Mouse (Mus musculus) forebrain, embryonic 13.5 days (tissue): ENCODE measurements around the gene Iqsec3. TPM values are rescaled to one million over a fixed set of nuclear protein-coding genes. Genes with fewer than 3 reads are reported as not detected.

Experiments used
- ATAC-seq: fragments of 200-750 bp; cut with Nextera tagmentation; 2 replicates; pipeline ENCODE4 v1.8.0; 2017
- H3K27ac ChIP-seq: fragments of 300-500 bp; sonication (generic); 2 replicates; pipeline ENCODE4 v1.5.1; 2015; ENCODE audit warnings: inconsistent platforms, mild to moderate bottlenecking, moderate library complexity
- H3K27me3 ChIP-seq: fragments of 300-500 bp; sonication (generic); 2 replicates; pipeline ENCODE4 v1.6.1; 2015; ENCODE audit warnings: mild to moderate bottlenecking, inconsistent platforms
- H3K36me3 ChIP-seq: fragments of 300-500 bp; sonication (generic); 2 replicates; pipeline ENCODE4 v1.6.1; 2015; ENCODE audit warnings: mild to moderate bottlenecking, inconsistent platforms; ENCODE audit not compliant: poor library complexity, severe bottlenecking
- H3K4me1 ChIP-seq: fragments of 300-500 bp; sonication (generic); 2 replicates; pipeline ENCODE4 v1.6.1; 2015; ENCODE audit warnings: inconsistent platforms
- H3K4me2 ChIP-seq: fragments of 300-500 bp; sonication (generic); 2 replicates; pipeline ENCODE4 v1.6.1; 2015; ENCODE audit warnings: inconsistent platforms, mild to moderate bottlenecking, moderate library complexity
- H3K4me3 ChIP-seq: fragments of 300-500 bp; sonication (generic); 2 replicates; pipeline ENCODE4 v1.5.1; 2015; ENCODE audit warnings: mild to moderate bottlenecking, inconsistent platforms
- H3K9ac ChIP-seq: fragments of 300-500 bp; sonication (generic); 2 replicates; pipeline ENCODE4 v1.6.1; 2015; ENCODE audit warnings: mild to moderate bottlenecking, inconsistent platforms
- H3K9me3 ChIP-seq: fragments of 300-500 bp; sonication (generic); replicated peaks from 2 replicates; pipeline ENCODE4 v1.6.1; 2016; ENCODE audit warnings: inconsistent platforms
- WGBS: fragments of 180-500 bp; shearing (Covaris S2); methylation state at CpG from one replicate; pipeline ENCODE4 v1.1.7; 2015; 5-methylcytosine and 5-hydroxymethylcytosine counted together
- polyA plus RNA-seq: library from polyadenylated mRNA; unstranded; fragments of >200 nt; fragmentation: Nextera tagmentation; extraction: Ambion mirVana; gene quantifications from 2 replicates; pipeline ENCODE4 v1.2.1, GENCODE M21; 2015

The Iqsec3 gene
- polyA plus RNA-seq, 1 experiment from 2014 or later, result 2.7 TPM

GRCm38 (mm10) chr6:121498819-121499535 lies 25.5 kb upstream of the Iqsec3 start:
- ATAC-seq, result peak; percentile 73
- no peaks in the 10 kb centered on the region for H3K36me3 ChIP-seq
- H3K9me3 ChIP-seq, result no peaks in the 10 kb centered on the region
- WGBS, result 18% methylated on average over 9 of the region's 9 CpGs
- H3K4me2 ChIP-seq, result no peak overlapping the region
- H3K4me3 ChIP-seq, result no peak overlapping the region
- H3K9ac ChIP-seq, result no peak overlapping the region
- no peaks in the 10 kb centered on the region for H3K27me3 ChIP-seq
- H3K4me1 ChIP-seq, result peaks cover 14% of the 10 kb centered on the region
- H3K27ac ChIP-seq, result no peak overlapping the region

DNA sequence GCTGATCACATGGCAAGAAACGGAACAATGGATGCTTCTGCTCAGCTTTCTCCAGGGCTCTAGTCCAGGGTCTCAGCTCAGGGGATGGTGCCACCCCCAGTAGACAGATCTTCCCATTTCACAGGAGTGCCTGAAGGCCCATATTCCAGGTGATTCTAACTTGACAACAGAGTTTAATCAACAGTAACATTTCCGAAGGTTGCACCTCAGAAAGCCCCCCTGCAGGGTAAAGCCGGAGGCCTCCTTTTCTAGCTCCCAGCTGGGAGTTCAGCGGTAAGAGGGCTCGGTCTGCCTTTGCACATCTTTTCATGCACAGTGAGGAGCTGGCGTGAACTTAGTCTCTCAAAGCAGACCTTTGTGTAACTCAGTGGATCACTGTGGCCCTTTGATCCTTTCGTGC lies 22.1 kb upstream of the Iqsec3 start:
- ATAC-seq, result no peak
- H3K27ac ChIP-seq, result no peak overlapping the region
- no peaks in the 10 kb centered on the region for H3K36me3 ChIP-seq
- 19% methylated on average over 7 of the region's 7 CpGs for WGBS
- H3K9ac ChIP-seq, result no peak overlapping the region
- no peak overlapping the region for H3K4me2 ChIP-seq
- no peak overlapping the region for H3K4me3 ChIP-seq
- no peaks in the 10 kb centered on the region for H3K27me3 ChIP-seq
- peaks cover 14% of the 10 kb centered on the region for H3K4me1 ChIP-seq
- no peaks in the 10 kb centered on the region for H3K9me3 ChIP-seq

- H3K4me2 ChIP-seq, result no peak overlapping the region
- WGBS, result 100% methylated on average over 1 of the region's 1 CpGs
- H3K4me1 ChIP-seq, result peaks cover 14% of the 10 kb centered on the region
Observed at GRCm38 (mm10) chr6:121495026-121495425, 21.5 kb upstream of the Iqsec3 start.

DNA sequence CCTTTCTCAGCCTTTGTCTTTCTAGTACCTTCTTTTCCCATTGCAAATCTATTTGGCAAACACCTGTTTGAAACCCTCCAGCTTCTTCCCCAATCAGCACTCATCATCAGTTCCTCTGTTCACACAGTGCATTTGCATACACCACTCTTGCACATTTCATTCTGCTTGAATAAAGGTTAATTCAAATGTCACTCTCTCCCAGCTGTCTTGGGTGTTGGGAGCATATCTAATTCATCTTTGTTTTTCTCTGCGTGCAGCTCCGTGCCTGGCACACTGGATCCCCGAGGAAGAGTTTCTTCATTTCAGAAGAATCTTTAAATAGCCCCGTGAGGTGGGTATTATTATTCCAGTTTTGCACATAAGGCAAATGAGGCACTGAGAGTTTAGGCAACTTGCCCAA lies 20.8 kb upstream of the Iqsec3 start:
- 37% methylated on average over 4 of the region's 4 CpGs for WGBS
- no peak overlapping the region for H3K27ac ChIP-seq
- ATAC-seq, result peak; percentile 57; the same call in 1 of the 2 replicates

More at GRCm38 (mm10) chr6:121495026-121495425, 21.5 kb upstream of the Iqsec3 start:
- Histone ChIP-seq H3K27me3 (no peaks in the 10 kb centered on the region), H3K27ac (no peak overlapping the region), H3K4me3 (no peak overlapping the region), H3K9me3 (no peaks in the 10 kb centered on the region), H3K36me3 (no peaks in the 10 kb centered on the region), H3K9ac (no peak overlapping the region)
- no peak for ATAC-seq

DNA sequence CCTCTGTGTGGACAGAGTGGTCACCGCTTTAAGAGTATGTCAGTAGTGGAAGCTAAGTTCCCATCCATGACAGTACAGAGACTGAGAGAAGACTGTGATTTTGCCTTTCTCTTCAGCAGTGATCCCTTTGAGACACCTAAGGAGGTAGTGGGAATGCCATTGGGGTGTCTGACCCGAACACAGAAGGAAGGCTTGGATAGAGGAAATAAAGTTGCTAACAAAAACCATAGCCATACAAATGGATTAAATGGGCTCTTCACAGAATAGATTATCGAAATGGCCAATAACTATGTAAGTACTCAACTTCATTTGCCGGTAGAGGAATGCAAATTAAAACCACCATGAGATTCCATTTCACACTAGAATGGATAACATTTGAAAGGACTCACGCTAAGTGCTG lies 17.9 kb upstream of the Iqsec3 start:
- no peaks in the 10 kb centered on the region for H3K27me3 ChIP-seq
- H3K36me3 ChIP-seq, result no peaks in the 10 kb centered on the region
- H3K9ac ChIP-seq, result no peak overlapping the region
- WGBS, result 69% methylated on average over 5 of the region's 5 CpGs
- H3K4me1 ChIP-seq, result peaks cover 9% of the 10 kb centered on the region; the same call in 1 of the 2 replicates
- H3K27ac ChIP-seq, result no peak overlapping the region
- H3K9me3 ChIP-seq, result no peaks in the 10 kb centered on the region
- H3K4me3 ChIP-seq, result no peak overlapping the region
- no peak overlapping the region for H3K4me2 ChIP-seq
- no peak for ATAC-seq

More for the DNA sequence above, 20.8 kb upstream of the Iqsec3 start:
- Histone ChIP-seq H3K4me3 (no peak overlapping the region), H3K4me1 (peaks cover 14% of the 10 kb centered on the region), H3K4me2 (no peak overlapping the region), H3K27me3 (no peaks in the 10 kb centered on the region), H3K9ac (no peak overlapping the region), H3K36me3 (no peaks in the 10 kb centered on the region), H3K9me3 (no peaks in the 10 kb centered on the region)

DNA sequence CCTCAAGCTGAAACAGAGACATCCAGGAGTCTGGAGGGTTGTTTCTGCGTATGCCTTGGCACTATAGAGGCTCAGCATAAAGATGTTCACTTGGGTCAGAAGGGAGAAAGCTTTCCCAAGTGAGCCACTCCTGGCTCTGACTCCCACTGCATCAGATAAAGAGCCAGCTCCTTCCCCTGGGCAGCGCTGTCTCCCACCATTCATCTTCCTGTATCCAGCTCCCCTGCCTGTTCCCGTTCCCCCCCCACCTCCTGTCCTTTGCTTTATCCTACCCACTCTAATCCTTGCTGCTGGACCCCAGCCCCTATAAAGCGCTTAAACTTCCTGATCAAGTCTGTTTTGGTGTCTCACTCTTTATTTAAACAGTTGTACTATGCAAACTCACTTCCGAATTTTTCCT lies 1.2 kb downstream of the Iqsec3 start:
- Histone ChIP-seq H3K27me3 (peaks cover 16% of the 10 kb centered on the region; the same call in 1 of the 2 replicates), H3K9me3 (no peaks in the 10 kb centered on the region), H3K4me1 (peaks cover 22% of the 10 kb centered on the region), H3K4me2 (peak overlapping the region; percentile 69), H3K4me3 (peak overlapping the region; percentile 55), H3K36me3 (no peaks in the 10 kb centered on the region), H3K9ac (no peak overlapping the region; the same call in 1 of the 2 replicates), H3K27ac (no peak overlapping the region)
- 28% methylated on average over 5 of the region's 5 CpGs for WGBS
- ATAC-seq, result no peak

DNA sequence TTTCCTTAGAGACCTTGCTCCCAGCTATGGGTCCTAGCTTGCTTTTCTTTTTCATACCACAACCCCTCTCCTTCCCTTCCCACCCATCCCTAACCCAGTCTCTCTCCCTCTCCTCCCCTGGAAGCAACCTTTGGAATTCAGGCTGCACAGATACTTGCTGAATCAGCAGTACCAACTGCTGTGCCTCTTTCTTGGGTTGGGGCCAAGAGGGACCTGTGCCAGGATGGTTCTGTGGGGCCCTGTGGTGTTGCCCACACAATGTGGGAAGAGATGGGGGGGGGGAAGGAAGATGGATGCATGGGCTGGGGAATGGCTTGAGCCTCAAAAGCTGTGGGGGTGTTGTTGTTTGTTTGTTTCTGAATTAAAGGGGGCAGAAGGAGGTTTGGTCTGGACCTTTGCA lies 5.2 kb downstream of the Iqsec3 start:
- no peak overlapping the region for H3K4me2 ChIP-seq
- ATAC-seq, result no peak
- H3K27me3 ChIP-seq, result no peaks in the 10 kb centered on the region
- no peaks in the 10 kb centered on the region for H3K9me3 ChIP-seq
- H3K4me1 ChIP-seq, result peaks cover 18% of the 10 kb centered on the region
- H3K9ac ChIP-seq, result no peak overlapping the region
- no peak overlapping the region for H3K4me3 ChIP-seq
- H3K36me3 ChIP-seq, result no peaks in the 10 kb centered on the region
- no peak overlapping the region for H3K27ac ChIP-seq

GRCm38 (mm10) chr6:121462628-121463340 lies 10.7 kb downstream of the Iqsec3 start:
- H3K27ac ChIP-seq, result no peak overlapping the region
- no peak overlapping the region for H3K4me3 ChIP-seq
- peaks cover 13% of the 10 kb centered on the region; the same call in 1 of the 2 replicates for H3K27me3 ChIP-seq
- no peak overlapping the region for H3K9ac ChIP-seq
- no peaks in the 10 kb centered on the region for H3K9me3 ChIP-seq
- peaks cover 13% of the 10 kb centered on the region for H3K4me1 ChIP-seq
- no peaks in the 10 kb centered on the region for H3K36me3 ChIP-seq
- peak overlapping the region; percentile 57 for H3K4me2 ChIP-seq
- ATAC-seq, result peak; percentile 72
- WGBS, result 7% methylated on average over 26 of the region's 28 CpGs

- Histone ChIP-seq H3K4me2 (no peak overlapping the region), H3K4me3 (no peak overlapping the region), H3K4me1 (peaks cover 28% of the 10 kb centered on the region), H3K9me3 (no peaks in the 10 kb centered on the region), H3K9ac (no peak overlapping the region), H3K27me3 (peaks cover 8% of the 10 kb centered on the region; the same call in 1 of the 2 replicates), H3K27ac (no peak overlapping the region), H3K36me3 (no peaks in the 10 kb centered on the region)
- ATAC-seq, result no peak
- 59% methylated on average over 8 of the region's 8 CpGs for WGBS
Observed at GRCm38 (mm10) chr6:121457381-121457780, 16.1 kb downstream of the Iqsec3 start.

- Histone ChIP-seq H3K4me2 (no peak overlapping the region), H3K27ac (no peak overlapping the region), H3K36me3 (no peaks in the 10 kb centered on the region), H3K9ac (no peak overlapping the region), H3K9me3 (no peaks in the 10 kb centered on the region), H3K4me3 (no peak overlapping the region), H3K4me1 (peaks cover 28% of the 10 kb centered on the region), H3K27me3 (peaks cover 3% of the 10 kb centered on the region; the same call in 1 of the 2 replicates)
- 85% methylated on average over 3 of the region's 3 CpGs for WGBS
- ATAC-seq, result no peak
Observed at GRCm38 (mm10) chr6:121456651-121457050, 16.8 kb downstream of the Iqsec3 start.

DNA sequence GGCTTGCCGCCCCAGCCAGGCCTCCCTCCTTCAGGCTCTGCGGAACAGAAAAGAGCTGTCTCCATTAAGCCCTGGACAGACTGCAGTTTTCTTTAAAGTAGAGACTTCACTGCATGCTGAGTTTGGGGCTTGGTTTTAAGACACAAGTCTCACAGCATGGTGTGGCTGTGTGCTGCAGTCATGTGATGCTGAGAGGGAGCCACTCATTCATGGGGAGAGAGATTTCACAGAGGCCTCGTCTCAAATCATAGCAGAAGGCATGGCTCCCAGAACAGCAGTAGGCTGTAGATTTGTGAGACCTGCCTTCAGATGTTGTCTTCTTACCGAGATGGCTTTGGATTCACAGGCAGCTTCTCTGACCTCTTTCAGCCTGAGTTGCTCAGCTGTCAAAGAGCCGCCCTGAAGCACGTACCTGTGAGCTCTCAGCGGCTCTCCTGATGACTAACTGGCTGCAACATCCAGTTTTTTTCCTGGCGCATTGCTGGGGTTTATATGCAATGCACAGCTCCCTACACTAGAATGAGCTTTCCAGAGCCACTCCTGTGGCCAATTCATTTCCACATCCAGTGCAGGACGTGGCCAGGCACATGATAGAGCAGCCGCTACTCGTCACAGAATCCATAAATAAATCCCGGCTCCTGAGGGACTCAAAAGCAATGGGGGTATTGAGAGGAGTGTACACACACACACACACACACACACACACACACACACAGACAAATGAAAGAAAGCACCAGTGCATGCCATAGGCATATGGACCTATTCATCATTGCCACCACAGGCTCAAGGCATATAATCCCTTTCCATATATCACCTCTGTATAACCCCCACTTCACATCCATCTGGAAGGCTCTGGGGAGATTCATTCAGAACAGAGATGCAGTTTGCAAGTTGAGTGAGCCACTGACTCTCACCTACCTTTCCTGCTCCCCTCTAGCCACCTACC lies 18.7 kb downstream of the Iqsec3 start:
- peaks cover 28% of the 10 kb centered on the region for H3K4me1 ChIP-seq
- H3K9ac ChIP-seq, result no peak overlapping the region
- 54% methylated on average over 12 of the region's 12 CpGs for WGBS
- H3K4me3 ChIP-seq, result no peak overlapping the region
- 0 out of 2 replicates have a peak overlapping the region, but pooled peaks have one; percentile 20 for H3K27ac ChIP-seq
- no peak overlapping the region for H3K4me2 ChIP-seq
- 0 out of 2 replicates have a peak, but pooled peaks have one; percentile 25 for ATAC-seq
- H3K36me3 ChIP-seq, result no peaks in the 10 kb centered on the region
- no peaks in the 10 kb centered on the region for H3K27me3 ChIP-seq
- H3K9me3 ChIP-seq, result no peaks in the 10 kb centered on the region
